Mouse (Mus musculus) left cerebral cortex, adult 2 months (tissue): ENCODE results near the gene Vps45. TPM values are rescaled to one million over a fixed set of nuclear protein-coding genes. Genes with fewer than 3 reads are reported as not detected.
A peak's percentile ranks its signal among the peaks of the same experiment; 100 is the strongest.

Source experiments
- DNase-seq, 2 experiments: peaks; one replicate each; pipeline ENCODE4 v3.0.0; 2021 to 2022; ENCODE audit warnings: low spot score in 2 of 2, mixed read lengths in 1 of 2; ENCODE audit errors: extremely low spot score in 1 of 2
- H3K27ac ChIP-seq: fragments of 200-600 bp; 2 replicates; pipeline ENCODE4 v1.8.1; 2022
- H3K4me3 ChIP-seq: fragments of 200-600 bp; 2 replicates; pipeline ENCODE4 v1.8.1; 2022
- CTCF ChIP-seq: fragments of 200-600 bp; IDR thresholded peaks from 2 replicates; pipeline ENCODE4 v1.8.1; 2022; ENCODE audit warnings: antibody characterized with exemption, mild to moderate bottlenecking, moderate library complexity
- intact Hi-C: fragments of 180-260 bp; cut with DNase I; formaldehyde crosslinking; loops from one replicate; pipeline ENCODE4 v1.15.1; 2025
- total RNA-seq, 2 experiments: library from RNA; stranded (reverse); gene quantifications; 2 replicates each; pipeline ENCODE4 v1.2.3; 2021

Gene Vps45
- total RNA-seq, 2 experiments from 2014 or later: 38.3 to 45.9 TPM

DNA sequence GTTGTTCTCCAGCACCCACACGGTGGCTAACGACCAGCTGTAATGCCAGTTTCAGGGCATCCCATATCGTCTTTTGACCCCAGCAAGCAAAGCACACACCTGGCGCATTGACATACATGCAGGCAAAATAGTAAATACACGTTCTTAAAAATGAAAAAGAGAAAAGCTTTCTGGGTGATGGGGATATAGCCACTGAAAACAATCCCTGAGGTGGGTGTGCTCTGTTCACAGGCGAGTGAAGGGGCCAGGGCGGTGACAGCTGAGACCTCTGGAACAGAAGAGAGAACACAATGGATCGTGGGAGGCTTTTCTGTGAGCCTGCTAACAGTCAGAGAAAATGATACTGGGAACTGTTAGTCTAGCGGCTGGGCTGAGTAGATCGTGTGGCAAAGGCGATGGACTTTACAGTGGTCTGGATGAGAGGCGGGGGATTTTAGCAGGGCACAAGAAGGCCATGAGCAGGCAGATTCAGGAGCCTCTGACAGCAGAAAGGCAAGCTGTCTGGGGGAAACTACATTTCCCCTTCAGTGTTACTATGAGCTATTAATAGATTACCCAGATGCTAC, 14.7 kb upstream of the Vps45 start:
- no peak for TF ChIP-seq CTCF
- intact Hi-C loops: no loop called here
- no peak for DNase-seq
- H3K27ac ChIP-seq: no peak overlapping the region
- no peak overlapping the region for H3K4me3 ChIP-seq

GRCm38 (mm10) chr3:96070241-96070640, 12.0 kb upstream of the Vps45 start:
- intact Hi-C loops: no loop called here
- Histone ChIP-seq H3K4me3 (no peak overlapping the region), H3K27ac (no peak overlapping the region)
- TF ChIP-seq CTCF: no peak
- DNase-seq: no peak

- intact Hi-C loops: loop anchor here (5.0 kb wide), 1 partner anchor 148 kb away; the partner anchor contains the start of genes Bola1 and Hist2h2ab
- Histone ChIP-seq H3K4me3 (no peak overlapping the region), H3K27ac (no peak overlapping the region)
- peak; percentile 27 for TF ChIP-seq CTCF
- DNase-seq: no peak
Observed at GRCm38 (mm10) chr3:96069542-96069941, 11.3 kb upstream of the Vps45 start.

- Histone ChIP-seq H3K27ac (no peak overlapping the region), H3K4me3 (no peak overlapping the region)
- intact Hi-C loops: loop anchor here (5.0 kb wide), 1 partner anchor 148 kb away; the partner anchor contains the start of genes Bola1 and Hist2h2ab
- no peak for TF ChIP-seq CTCF
- DNase-seq: no peak
Observed at GRCm38 (mm10) chr3:96069046-96069445, 10.8 kb upstream of the Vps45 start.

GRCm38 (mm10) chr3:96066741-96067140, 8.5 kb upstream of the Vps45 start:
- H3K27ac ChIP-seq: peak overlapping the region; percentile 40; the same call in 1 of the 2 replicates
- intact Hi-C loops: loop anchor here (1.0 to 5.0 kb wide), 3 partner anchors 82 to 196 kb away; partner anchors contain the start of genes Bola1 and Hist2h2ab

DNA sequence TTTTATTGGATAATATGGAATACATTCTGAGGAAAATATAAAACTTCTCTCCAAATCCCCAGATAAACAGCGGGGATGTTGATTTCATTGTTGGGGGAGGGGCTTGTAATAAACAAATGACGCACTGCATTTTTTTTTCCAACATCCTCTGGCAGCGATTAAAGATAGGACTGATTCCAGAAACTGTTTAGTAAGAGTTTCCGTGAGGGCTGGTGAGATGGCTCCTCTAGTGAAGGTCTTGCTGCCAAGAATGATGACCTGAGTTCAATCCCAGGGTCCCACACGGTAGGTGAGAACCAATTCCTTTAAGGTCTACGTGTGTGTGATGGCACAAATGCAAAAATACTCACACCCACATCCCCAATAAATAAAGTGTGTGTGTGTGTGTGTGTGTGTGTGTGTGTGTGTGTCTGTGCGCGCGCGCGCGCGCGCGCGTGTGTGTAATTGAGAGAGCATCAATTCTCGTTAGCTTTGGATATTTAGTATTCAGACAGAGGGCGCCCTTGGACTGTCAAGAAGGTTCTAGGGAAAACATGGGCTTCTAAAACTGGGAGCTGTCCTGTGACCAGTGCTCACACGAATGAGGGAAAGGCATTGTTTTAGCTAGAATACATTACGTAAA, 7.6 kb upstream of the Vps45 start:
- intact Hi-C loops: loop anchor here (1.0 to 5.0 kb wide), 3 partner anchors 82 to 196 kb away; partner anchors contain the start of genes Bola1 and Hist2h2ab
- peak overlapping the region; percentile 38 for H3K4me3 ChIP-seq

More at GRCm38 (mm10) chr3:96066741-96067140, 8.5 kb upstream of the Vps45 start:
- H3K4me3 ChIP-seq: no peak overlapping the region
- no peak for TF ChIP-seq CTCF
- DNase-seq: no peak

GRCm38 (mm10) chr3:96065147-96065546, 6.9 kb upstream of the Vps45 start:
- H3K27ac ChIP-seq: no peak overlapping the region; the same call in 1 of the 2 replicates
- no peak for TF ChIP-seq CTCF
- H3K4me3 ChIP-seq: no peak overlapping the region; the same call in 1 of the 2 replicates
- DNase-seq: no peak
- intact Hi-C loops: loop anchor here (5.0 kb wide), 1 partner anchor 152 kb away; the partner anchor contains the start of genes Bola1 and Hist2h2ab

More for the DNA sequence above, 7.6 kb upstream of the Vps45 start:
- TF ChIP-seq CTCF: peak; percentile 60
- DNase-seq: peak; percentile 64
- H3K27ac ChIP-seq: peak overlapping the region; percentile 50; the same call in 1 of the 2 replicates

- intact Hi-C loops: no loop called here
- Histone ChIP-seq H3K27ac (no peak overlapping the region), H3K4me3 (no peak overlapping the region)
- no peak for DNase-seq
- no peak for TF ChIP-seq CTCF
Observed at GRCm38 (mm10) chr3:96064217-96064616, 6.0 kb upstream of the Vps45 start.

DNA sequence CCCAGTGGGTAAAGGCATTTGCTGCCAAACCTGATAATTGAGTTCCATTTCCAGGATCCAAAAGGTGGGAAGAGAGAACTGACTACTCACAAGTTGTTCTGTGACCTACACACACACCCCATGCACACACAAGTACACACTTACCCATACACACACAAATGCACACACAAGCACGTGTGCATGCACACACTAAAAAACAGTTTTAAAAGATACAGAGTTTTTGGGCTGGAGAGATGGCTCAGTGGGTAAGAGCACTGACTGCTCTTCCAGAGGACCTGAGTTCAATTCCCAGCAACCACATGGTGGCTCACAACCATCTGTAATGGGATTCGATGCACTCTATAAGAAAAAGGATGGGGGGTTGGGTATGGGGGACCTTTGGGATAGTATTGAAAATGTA, 5.0 kb upstream of the Vps45 start:
- intact Hi-C loops: no loop called here
- Histone ChIP-seq H3K27ac (no peak overlapping the region), H3K4me3 (no peak overlapping the region)
- TF ChIP-seq CTCF: no peak
- no peak for DNase-seq

DNA sequence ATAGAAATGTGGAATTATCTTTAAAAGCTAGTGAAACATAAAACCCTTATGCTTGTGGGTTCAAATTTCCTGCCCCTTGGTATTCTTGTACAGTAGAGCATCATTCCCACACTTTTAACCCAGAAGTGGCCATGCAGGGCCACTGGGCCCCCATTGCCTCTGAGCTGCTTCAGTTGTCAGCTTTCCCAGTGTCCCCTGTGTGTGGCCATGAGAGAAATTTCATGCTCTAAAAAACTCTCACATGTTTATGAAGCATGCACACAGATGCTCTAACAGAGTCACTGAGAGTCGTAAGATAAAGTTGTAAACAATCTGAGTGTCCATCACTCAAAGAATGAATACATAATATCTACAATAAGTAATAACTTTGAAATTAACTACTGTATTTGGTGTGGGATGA, 1.9 kb upstream of the Vps45 start:
- no peak for DNase-seq
- no peak overlapping the region for H3K4me3 ChIP-seq
- H3K27ac ChIP-seq: no peak overlapping the region
- intact Hi-C loops: no loop called here
- TF ChIP-seq CTCF: no peak

- H3K4me3 ChIP-seq: peak overlapping the region; percentile 76
- intact Hi-C loops: loop anchor here (5.0 kb wide), 1 partner anchor 205 kb away; the partner anchor contains the start of gene Hist2h4
- DNase-seq: peak; percentile 87 to 88
- no peak for TF ChIP-seq CTCF
- H3K27ac ChIP-seq: peak overlapping the region; percentile 93
Observed at GRCm38 (mm10) chr3:96057747-96058204, 490 bp downstream of the Vps45 start.

GRCm38 (mm10) chr3:96056031-96056430, 2.2 kb downstream of the Vps45 start:
- no peak for TF ChIP-seq CTCF
- DNase-seq: no peak
- H3K27ac ChIP-seq: no peak overlapping the region
- no peak overlapping the region for H3K4me3 ChIP-seq
- intact Hi-C loops: loop anchor here (5.0 kb wide), 1 partner anchor 206 kb away; the partner anchor contains the start of gene Hist2h4
